Mouse (Mus musculus) stomach, postnatal 0 days (tissue): ENCODE measurements at regions not wholly inside any gene's neighbourhood (a gene's known extent, or its start where the extent isn't known, plus 50 kb on each side); places are given as distances from the start of the nearest gene placed in this dataset.

Experiments used
- ATAC-seq: fragments of 200-750 bp; cut with Nextera tagmentation; 2 replicates; pipeline ENCODE4 v1.8.0; 2017; ENCODE audit not compliant: low FRiP score, low TSS enrichment
- DNase-seq: peaks from one replicate; pipeline ENCODE4 v3.0.0-alpha.2; 2016; ENCODE audit warnings: low spot score
- H3K27ac ChIP-seq: fragments of 300-500 bp; sonication (generic); replicated peaks from 2 replicates; pipeline ENCODE4 v1.5.1; 2014; ENCODE audit warnings: mild to moderate bottlenecking, control low read depth
- H3K27me3 ChIP-seq: fragments of 300-500 bp; sonication (generic); 2 replicates; pipeline ENCODE4 v1.6.1; 2014; ENCODE audit warnings: low read length; ENCODE audit not compliant: control insufficient read depth, insufficient read depth
- H3K36me3 ChIP-seq: fragments of 300-500 bp; sonication (generic); 2 replicates; pipeline ENCODE4 v1.6.1; 2014; ENCODE audit warnings: low read length, mixed read lengths; ENCODE audit not compliant: control insufficient read depth, insufficient read depth
- H3K4me1 ChIP-seq: fragments of 300-500 bp; sonication (generic); replicated peaks from 2 replicates; pipeline ENCODE4 v1.6.1; 2014; ENCODE audit warnings: antibody characterized with exemption; ENCODE audit not compliant: control insufficient read depth, insufficient read depth
- H3K4me2 ChIP-seq: fragments of 300-500 bp; sonication (generic); replicated peaks from 2 replicates; pipeline ENCODE4 v1.6.1; 2014; ENCODE audit warnings: low read depth, mild to moderate bottlenecking, control low read depth, moderate library complexity
- H3K4me3 ChIP-seq: fragments of 300-500 bp; sonication (generic); 2 replicates; pipeline ENCODE4 v1.5.1; 2014; ENCODE audit warnings: low read depth, low read length, control low read depth
- H3K9ac ChIP-seq: fragments of 300-500 bp; sonication (generic); 2 replicates; pipeline ENCODE4 v1.6.1; 2014; ENCODE audit warnings: mild to moderate bottlenecking, low read length, control low read depth, mixed read lengths
- H3K9me3 ChIP-seq: fragments of 300-500 bp; sonication (generic); 2 replicates; pipeline ENCODE4 v1.6.1; 2016; ENCODE audit warnings: low read length; ENCODE audit not compliant: control insufficient read depth
- CTCF ChIP-seq: IDR thresholded peaks from 2 replicates; pipeline ENCODE4 v1.5.1; 2016; ENCODE audit warnings: antibody characterized with exemption, low read depth, mild to moderate bottlenecking, moderate library complexity
- EP300 ChIP-seq: optimal IDR thresholded peaks from 2 replicates; pipeline ENCODE3; 2016; ENCODE audit warnings: antibody characterized with exemption
- WGBS: fragments of 180-500 bp; shearing (Covaris S2); extraction: QIAGEN DNeasy Blood & Tissue Kit; methylation state at CpG from one replicate; pipeline ENCODE4 v1.1.7; 2014; 5-methylcytosine and 5-hydroxymethylcytosine counted together

DNA sequence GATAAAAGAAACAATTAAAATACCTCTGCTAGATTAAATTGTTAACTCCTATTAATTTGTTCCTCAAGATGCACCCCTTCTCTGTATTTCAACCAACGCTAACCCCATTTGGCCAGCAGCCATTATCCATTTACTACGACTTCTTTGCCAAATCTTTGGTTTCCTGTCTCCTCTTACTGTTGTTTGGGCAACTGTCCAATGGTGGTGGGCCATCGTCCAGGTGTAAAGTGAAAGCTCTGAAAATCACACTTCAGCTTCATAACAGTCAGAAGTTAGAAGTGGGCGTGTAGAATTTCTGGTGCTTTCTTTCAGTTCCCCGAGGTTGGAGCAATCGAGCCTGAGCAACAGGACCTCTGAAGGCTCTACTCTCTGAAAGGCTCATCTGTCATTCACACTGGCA is 66.8 kb upstream of the Zbtb20 start:
- Histone ChIP-seq H3K4me2 (no peak overlapping the region), H3K27ac (no peak overlapping the region), H3K9me3 (no peaks in the 10 kb centered on the region), H3K9ac (no peak overlapping the region), H3K27me3 (no peaks in the 10 kb centered on the region), H3K4me3 (no peak overlapping the region), H3K36me3 (no peaks in the 10 kb centered on the region), H3K4me1 (no peaks in the 10 kb centered on the region)
- 35% methylated on average over 6 of the region's 6 CpGs for WGBS
- DNase-seq: no peak
- no peak for ATAC-seq
- no peak for TF ChIP-seq EP300
- no peak for TF ChIP-seq CTCF

- H3K27me3 ChIP-seq: no peaks in the 10 kb centered on the region
- 72% methylated on average over 2 of the region's 2 CpGs for WGBS
- H3K4me2 ChIP-seq: no peak overlapping the region
- no peak overlapping the region for H3K9ac ChIP-seq
- H3K4me1 ChIP-seq: no peaks in the 10 kb centered on the region
- DNase-seq (no peak), ATAC-seq (peak; percentile 76; the same call in 1 of the 2 replicates)
- no peak for TF ChIP-seq CTCF
- TF ChIP-seq EP300: no peak
- H3K36me3 ChIP-seq: no peaks in the 10 kb centered on the region
- H3K4me3 ChIP-seq: no peak overlapping the region
- no peak overlapping the region for H3K27ac ChIP-seq
- no peaks in the 10 kb centered on the region for H3K9me3 ChIP-seq
Measured at GRCm38 (mm10) chr16:42807536-42807935, 68.1 kb upstream of the Zbtb20 start.

- H3K9ac ChIP-seq: no peak overlapping the region
- H3K9me3 ChIP-seq: no peaks in the 10 kb centered on the region
- DNase-seq (no peak), ATAC-seq (no peak)
- 27% methylated on average over 1 of the region's 1 CpGs for WGBS
- H3K27me3 ChIP-seq: no peaks in the 10 kb centered on the region
- no peak overlapping the region for H3K4me3 ChIP-seq
- no peaks in the 10 kb centered on the region for H3K4me1 ChIP-seq
- no peak for TF ChIP-seq CTCF
- no peak for TF ChIP-seq EP300
- H3K4me2 ChIP-seq: no peak overlapping the region
- H3K27ac ChIP-seq: no peak overlapping the region
- H3K36me3 ChIP-seq: no peaks in the 10 kb centered on the region
Measured at GRCm38 (mm10) chr16:42803609-42804008, 72.1 kb upstream of the Zbtb20 start.

- 42% methylated on average over 2 of the region's 2 CpGs for WGBS
- H3K9me3 ChIP-seq: no peaks in the 10 kb centered on the region
- DNase-seq: no peak
Measured at GRCm38 (mm10) chr16:42792571-42792970, 83.1 kb upstream of the Zbtb20 start.

GRCm38 (mm10) chr16:42784712-42785111 is 91.0 kb upstream of the Zbtb20 start:
- ATAC-seq (no peak), DNase-seq (no peak)
- TF ChIP-seq CTCF: no peak

More at GRCm38 (mm10) chr16:42792571-42792970, 83.1 kb upstream of the Zbtb20 start:
- Histone ChIP-seq H3K27me3 (no peaks in the 10 kb centered on the region), H3K4me1 (no peaks in the 10 kb centered on the region), H3K9ac (no peak overlapping the region), H3K4me2 (no peak overlapping the region), H3K27ac (no peak overlapping the region), H3K4me3 (no peak overlapping the region), H3K36me3 (no peaks in the 10 kb centered on the region)
- no peak for TF ChIP-seq EP300
- no peak for TF ChIP-seq CTCF
- ATAC-seq: no peak

GRCm38 (mm10) chr16:42784031-42784430 is 91.7 kb upstream of the Zbtb20 start:
- no peak overlapping the region for H3K27ac ChIP-seq
- no peaks in the 10 kb centered on the region for H3K36me3 ChIP-seq
- DNase-seq: no peak
- no peaks in the 10 kb centered on the region for H3K27me3 ChIP-seq
- H3K9me3 ChIP-seq: no peaks in the 10 kb centered on the region
- no peak overlapping the region for H3K4me2 ChIP-seq
- 71% methylated on average over 4 of the region's 4 CpGs for WGBS
- ATAC-seq: no peak
- TF ChIP-seq CTCF: no peak
- no peaks in the 10 kb centered on the region for H3K4me1 ChIP-seq
- H3K4me3 ChIP-seq: no peak overlapping the region
- H3K9ac ChIP-seq: no peak overlapping the region

More at GRCm38 (mm10) chr16:42784712-42785111, 91.0 kb upstream of the Zbtb20 start:
- H3K4me3 ChIP-seq: no peak overlapping the region
- no peaks in the 10 kb centered on the region for H3K36me3 ChIP-seq
- no peaks in the 10 kb centered on the region for H3K9me3 ChIP-seq
- H3K9ac ChIP-seq: no peak overlapping the region
- H3K4me2 ChIP-seq: no peak overlapping the region
- H3K27ac ChIP-seq: no peak overlapping the region
- H3K4me1 ChIP-seq: no peaks in the 10 kb centered on the region
- H3K27me3 ChIP-seq: no peaks in the 10 kb centered on the region
- 60% methylated on average over 4 of the region's 4 CpGs for WGBS
